Comparison of ENCODE assay signal across 8 mouse cellular contexts in genomic region chr5:138194755-138195345, GRCm38 (mm10). TPM values are rescaled to one million over a fixed set of nuclear protein-coding genes. Genes with fewer than 3 reads are reported as not detected.
DNase-seq lines count a peak whose midpoint lies in the region; ATAC-seq and TF ChIP-seq lines count a peak whose summit lies in the region.

No protein-coding gene starts in this region.

- no peaks in the 10 kb centered on the region for H3K9me3 ChIP-seq in MEL (replicated peaks; ENCODE audit: insufficient read depth, low read length)
- no peaks in the 10 kb centered on the region for H3K9me3 ChIP-seq in embryonic facial prominence, embryonic 13.5 days
- no peaks in the 10 kb centered on the region for H3K9me3 ChIP-seq in limb, embryonic 11.5 days (ENCODE audit: control insufficient read depth, low read length)
- H3K9me3 ChIP-seq in midbrain, embryonic 10.5 days (replicated peaks) = no peaks in the 10 kb centered on the region
- H3K9me3 ChIP-seq in stomach, postnatal 0 days (ENCODE audit: control insufficient read depth, low read length) = no peaks in the 10 kb centered on the region

- H3K36me3 ChIP-seq in kidney, adult 2 months (ENCODE audit: control insufficient read depth, insufficient read depth, low read length) = no peaks in the 10 kb centered on the region
- peaks cover 0 to 3% of the 10 kb centered on the region in 2 experiments; a peak in 2 of 4 replicates for H3K36me3 ChIP-seq in MEL (ENCODE audit: control insufficient read depth in 1 of 2, insufficient read depth in 2 of 2, low read length in 2 of 2)
- H3K36me3 ChIP-seq in embryonic facial prominence, embryonic 13.5 days = peaks cover 33% of the 10 kb centered on the region
- peaks cover 11% of the 10 kb centered on the region for H3K36me3 ChIP-seq in limb, embryonic 11.5 days (ENCODE audit: control insufficient read depth, insufficient read depth, low read length)
- H3K36me3 ChIP-seq in midbrain, embryonic 10.5 days = peaks cover 37% of the 10 kb centered on the region
- no peaks in the 10 kb centered on the region for H3K36me3 ChIP-seq in stomach, postnatal 0 days (ENCODE audit: control insufficient read depth, insufficient read depth, low read length)

- no peak for TF ChIP-seq RAD21 in MEL (IDR thresholded peaks at IDR 0.05; ENCODE audit: low read depth, low read length)

- peak overlapping the region; percentile 96 for H3K4me2 ChIP-seq in embryonic facial prominence, embryonic 13.5 days
- peak overlapping the region; percentile 100 for H3K4me2 ChIP-seq in limb, embryonic 11.5 days (ENCODE audit: low read depth, severe bottlenecking)
- peak overlapping the region; percentile 95 for H3K4me2 ChIP-seq in stomach, postnatal 0 days (replicated peaks; ENCODE audit: low read depth)

- DNase-seq in kidney, adult 2 months = peak; percentile 27
- DNase-seq in kidney, adult 8-10 months = no peak
- peak; percentile 70 for DNase-seq in MEL (ENCODE audit: low read depth, low spot score)
- DNase-seq in heart, postnatal 4 days = peak; percentile 42
- DNase-seq in limb, embryonic 11.5 days (ENCODE audit: low spot score) = peak; percentile 63
- DNase-seq in midbrain, embryonic 10.5 days (ENCODE audit: low spot score) = peak; percentile 56
- peak; percentile 43 for DNase-seq in stomach, postnatal 0 days (ENCODE audit: low spot score)

- H3K4me1 ChIP-seq in kidney, adult 2 months (ENCODE audit: control insufficient read depth, insufficient read depth, low read length) = no peaks in the 10 kb centered on the region; the same call in 1 of the 2 replicates
- H3K4me1 ChIP-seq in MEL (ENCODE audit: control insufficient read depth in 1 of 2, insufficient read depth in 2 of 2, low read length in 2 of 2) = no peaks in the 10 kb centered on the region; a peak in 1 of 4 replicates
- peaks cover 6% of the 10 kb centered on the region for H3K4me1 ChIP-seq in embryonic facial prominence, embryonic 13.5 days
- no peaks in the 10 kb centered on the region for H3K4me1 ChIP-seq in limb, embryonic 11.5 days (ENCODE audit: control insufficient read depth, insufficient read depth, low read length)
- peaks cover 18% of the 10 kb centered on the region for H3K4me1 ChIP-seq in midbrain, embryonic 10.5 days
- H3K4me1 ChIP-seq in stomach, postnatal 0 days (replicated peaks; ENCODE audit: control insufficient read depth, insufficient read depth) = peaks cover 3% of the 10 kb centered on the region

- peak; percentile 43; the same call in 1 of the 2 replicates for ATAC-seq in embryonic facial prominence, embryonic 13.5 days (ENCODE audit: insufficient number of reproducible peaks, insufficient read depth, low FRiP score, low TSS enrichment, low read depth)
- peak; percentile 62; the same call in 1 of the 2 replicates for ATAC-seq in limb, embryonic 11.5 days (ENCODE audit: insufficient number of reproducible peaks, low FRiP score, low TSS enrichment, low read depth)
- peak; percentile 55 for ATAC-seq in stomach, postnatal 0 days (ENCODE audit: low FRiP score, low TSS enrichment)

- TF ChIP-seq POLR2A in kidney, adult 2 months (IDR thresholded peaks at IDR 0.05; ENCODE audit: low read depth, low read length) = no peak
- no peak; a peak in 1 of 4 replicates for TF ChIP-seq POLR2A in MEL (IDR thresholded peaks at IDR 0.05; ENCODE audit: control insufficient read depth in 1 of 2, insufficient read depth in 1 of 2, low read depth in 1 of 2, low read length in 2 of 2, poor library complexity in 1 of 2)

- WGBS in kidney, adult 2 months = 3% methylated on average over 29 of the region's 29 CpGs
- WGBS in embryonic facial prominence, embryonic 13.5 days = 2% methylated on average over 29 of the region's 29 CpGs
- 6% methylated on average over 29 of the region's 29 CpGs for WGBS in limb, embryonic 11.5 days
- 5% methylated on average over 29 of the region's 29 CpGs for WGBS in midbrain, embryonic 10.5 days
- under 1% methylated on average over 29 of the region's 29 CpGs for WGBS in stomach, postnatal 0 days

- peak overlapping the region; percentile 88 for H3K4me3 ChIP-seq in kidney, adult 2 months (ENCODE audit: insufficient read depth, low read depth, low read length)
- H3K4me3 ChIP-seq in MEL (ENCODE audit: control insufficient read depth in 1 of 2, insufficient read depth in 1 of 2, low read depth in 2 of 2, low read length in 2 of 2) = peak overlapping the region; percentile 65
- peak overlapping the region; percentile 73 for H3K4me3 ChIP-seq in embryonic facial prominence, embryonic 13.5 days
- H3K4me3 ChIP-seq in limb, embryonic 11.5 days (ENCODE audit: low read depth, low read length) = peak overlapping the region; percentile 71
- H3K4me3 ChIP-seq in midbrain, embryonic 10.5 days = peak overlapping the region; percentile 70
- H3K4me3 ChIP-seq in stomach, postnatal 0 days (ENCODE audit: low read depth, low read length) = peak overlapping the region; percentile 70

- H3K27ac ChIP-seq in kidney, adult 2 months (ENCODE audit: insufficient read depth, low read depth, low read length) = no peak overlapping the region
- peak overlapping the region; percentile 78 for H3K27ac ChIP-seq in MEL (ENCODE audit: control insufficient read depth, low read depth, low read length)
- H3K27ac ChIP-seq in embryonic facial prominence, embryonic 13.5 days = peak overlapping the region; percentile 78
- H3K27ac ChIP-seq in limb, embryonic 11.5 days (replicated peaks; ENCODE audit: low read depth, low read length) = peak overlapping the region; percentile 65; the same call in 1 of the 2 replicates
- H3K27ac ChIP-seq in midbrain, embryonic 10.5 days (replicated peaks) = peak overlapping the region; percentile 93
- peak overlapping the region; percentile 89 for H3K27ac ChIP-seq in stomach, postnatal 0 days (replicated peaks)

- TF ChIP-seq EP300 in MEL (IDR thresholded peaks at IDR 0.05; ENCODE audit: low read depth in 1 of 2, low read length in 2 of 2) = no peak
- no peak for TF ChIP-seq EP300 in stomach, postnatal 0 days (optimal IDR thresholded peaks at IDR 0.05)

- H3K79me2 ChIP-seq in MEL (ENCODE audit: control insufficient read depth, insufficient read depth, low read length, poor library complexity) = peaks cover 4% of the 10 kb centered on the region; the same call in 1 of the 2 replicates

- H3K27me3 ChIP-seq in kidney, adult 2 months (replicated peaks; ENCODE audit: control insufficient read depth, insufficient read depth, low read length) = no peaks in the 10 kb centered on the region
- no peaks in the 10 kb centered on the region for H3K27me3 ChIP-seq in MEL (ENCODE audit: control insufficient read depth in 1 of 2, insufficient read depth in 2 of 2, low read length in 2 of 2)
- no peaks in the 10 kb centered on the region for H3K27me3 ChIP-seq in embryonic facial prominence, embryonic 13.5 days
- no peaks in the 10 kb centered on the region for H3K27me3 ChIP-seq in limb, embryonic 11.5 days (ENCODE audit: control insufficient read depth, insufficient read depth, low read length)
- no peaks in the 10 kb centered on the region for H3K27me3 ChIP-seq in midbrain, embryonic 10.5 days (ENCODE audit: low read depth, poor library complexity, severe bottlenecking)
- no peaks in the 10 kb centered on the region for H3K27me3 ChIP-seq in stomach, postnatal 0 days (ENCODE audit: control insufficient read depth, insufficient read depth, low read length)

- H3K9ac ChIP-seq in MEL (ENCODE audit: control insufficient read depth, low read depth, low read length, poor library complexity, severe bottlenecking) = peak overlapping the region; percentile 71
- H3K9ac ChIP-seq in embryonic facial prominence, embryonic 13.5 days = peak overlapping the region; percentile 92
- H3K9ac ChIP-seq in limb, embryonic 11.5 days (ENCODE audit: low read length) = peak overlapping the region; percentile 87
- H3K9ac ChIP-seq in stomach, postnatal 0 days (ENCODE audit: low read length) = peak overlapping the region; percentile 83

- TF ChIP-seq CTCF in kidney, adult 2 months (conservative IDR thresholded peaks at IDR 0.05; ENCODE audit: insufficient read depth, insufficient read length, low read depth, low read length) = no peak
- TF ChIP-seq CTCF in MEL (IDR thresholded peaks at IDR 0.05 in 2 of 3, conservative IDR thresholded peaks at IDR 0.05 in 1 of 3; ENCODE audit: control insufficient read depth in 1 of 3, insufficient read depth in 1 of 3, low read depth in 2 of 3, low read length in 3 of 3, poor library complexity in 1 of 3, severe bottlenecking in 1 of 3) = no peak
- TF ChIP-seq CTCF in stomach, postnatal 0 days (IDR thresholded peaks at IDR 0.05; ENCODE audit: low read depth) = peak; percentile 10; the same call in 1 of the 2 replicates

RNA-seq across cellular contexts. Expression of gene Mblac1, which starts 0.7 kb away (rescaled TPM):
- polyA plus RNA-seq in kidney, adult 2 months (2012; rRNA removed) = 3.6 and 4.4 TPM in 2 replicates
- 5.0 and 5.2 TPM in 2 replicates for total RNA-seq in MEL (2012; rRNA removed)
- 1 to 10 TPM in 1 of 2 experiments, not detected in 1; 5.7 TPM for polyA plus RNA-seq in MEL (2012; ENCODE audit: insufficient read depth in 1 of 2, insufficient read length in 2 of 2, low read depth in 1 of 2, low replicate concordance in 2 of 2, missing spikeins in 1 of 2)
- 9.0 and 9.3 TPM in 2 replicates for polyA plus RNA-seq in embryonic facial prominence, embryonic 13.5 days (2015; fragmentation: Nextera tagmentation; extraction: Ambion mirVana)
- 1 to 10 TPM; 4.3 to 4.6 TPM for total RNA-seq in heart, postnatal 4 days (2021)
- 7.5 and 8.1 TPM in 2 replicates for polyA plus RNA-seq in limb, embryonic 11.5 days (2014; fragmentation: Nextera tagmentation; extraction: Ambion mirVana)
- 10.3 and 10.5 TPM in 2 replicates for polyA plus RNA-seq in midbrain, embryonic 10.5 days (2016; fragmentation: Nextera tagmentation; extraction: Ambion mirVana)
- polyA plus RNA-seq in stomach, postnatal 0 days (2015; fragmentation: Nextera tagmentation; extraction: Ambion mirVana) = 6.7 and 7.0 TPM in 2 replicates

RNA-seq across cellular contexts. Expression of gene Cnpy4, which starts 7.6 kb away (rescaled TPM):
- polyA plus RNA-seq in kidney, adult 2 months (2012; rRNA removed) = 4.2 and 5.7 TPM in 2 replicates
- 7.8 TPM in 2 replicates for total RNA-seq in MEL (2012; rRNA removed)
- polyA plus RNA-seq in MEL (2012; ENCODE audit: insufficient read depth in 1 of 2, insufficient read length in 2 of 2, low read depth in 1 of 2, low replicate concordance in 2 of 2, missing spikeins in 1 of 2) = 10 to 100 TPM in 1 of 2 experiments, not detected in 1; 12.1 TPM
- 67.5 and 69.8 TPM in 2 replicates for polyA plus RNA-seq in embryonic facial prominence, embryonic 13.5 days (2015; fragmentation: Nextera tagmentation; extraction: Ambion mirVana)
- 1 to 10 TPM; 8.9 to 9.4 TPM for total RNA-seq in heart, postnatal 4 days (2021)
- polyA plus RNA-seq in limb, embryonic 11.5 days (2014; fragmentation: Nextera tagmentation; extraction: Ambion mirVana) = 58.5 and 64.9 TPM in 2 replicates
- 54.4 and 58.2 TPM in 2 replicates for polyA plus RNA-seq in midbrain, embryonic 10.5 days (2016; fragmentation: Nextera tagmentation; extraction: Ambion mirVana)
- 18.6 and 20.0 TPM in 2 replicates for polyA plus RNA-seq in stomach, postnatal 0 days (2015; fragmentation: Nextera tagmentation; extraction: Ambion mirVana)

RNA-seq across cellular contexts. Expression of gene Taf6, which starts 7.6 kb away (rescaled TPM):
- polyA plus RNA-seq in kidney, adult 2 months (2012; rRNA removed) = 52.6 and 56.3 TPM in 2 replicates
- 52.6 and 59.6 TPM in 2 replicates for total RNA-seq in MEL (2012; rRNA removed)
- 10 to 100 TPM in 1 of 2 experiments, not detected in 1; 94.7 TPM for polyA plus RNA-seq in MEL (2012; ENCODE audit: insufficient read depth in 1 of 2, insufficient read length in 2 of 2, low read depth in 1 of 2, low replicate concordance in 2 of 2, missing spikeins in 1 of 2)
- polyA plus RNA-seq in embryonic facial prominence, embryonic 13.5 days (2015; fragmentation: Nextera tagmentation; extraction: Ambion mirVana) = 94.2 and 101 TPM in 2 replicates
- total RNA-seq in heart, postnatal 4 days (2021) = 10 to 100 TPM; 27.7 to 28.8 TPM
- 140 and 142 TPM in 2 replicates for polyA plus RNA-seq in limb, embryonic 11.5 days (2014; fragmentation: Nextera tagmentation; extraction: Ambion mirVana)
- 138 and 146 TPM in 2 replicates for polyA plus RNA-seq in midbrain, embryonic 10.5 days (2016; fragmentation: Nextera tagmentation; extraction: Ambion mirVana)
- polyA plus RNA-seq in stomach, postnatal 0 days (2015; fragmentation: Nextera tagmentation; extraction: Ambion mirVana) = 27.1 and 27.7 TPM in 2 replicates

RNA-seq across cellular contexts. Expression of gene Mcm7, which starts 22.6 kb away (rescaled TPM):
- polyA plus RNA-seq in kidney, adult 2 months (2012; rRNA removed) = 15.5 and 16.5 TPM in 2 replicates
- 202 TPM in 2 replicates for total RNA-seq in MEL (2012; rRNA removed)
- 100 to 1,000 TPM; 255 to 565 TPM for polyA plus RNA-seq in MEL (2012; ENCODE audit: insufficient read depth in 1 of 2, insufficient read length in 2 of 2, low read depth in 1 of 2, low replicate concordance in 2 of 2, missing spikeins in 1 of 2)
- polyA plus RNA-seq in embryonic facial prominence, embryonic 13.5 days (2015; fragmentation: Nextera tagmentation; extraction: Ambion mirVana) = 191 and 201 TPM in 2 replicates
- total RNA-seq in heart, postnatal 4 days (2021) = 10 to 100 TPM; 80.5 to 86.4 TPM
- polyA plus RNA-seq in limb, embryonic 11.5 days (2014; fragmentation: Nextera tagmentation; extraction: Ambion mirVana) = 336 and 343 TPM in 2 replicates
- 376 and 423 TPM in 2 replicates for polyA plus RNA-seq in midbrain, embryonic 10.5 days (2016; fragmentation: Nextera tagmentation; extraction: Ambion mirVana)
- polyA plus RNA-seq in stomach, postnatal 0 days (2015; fragmentation: Nextera tagmentation; extraction: Ambion mirVana) = 43.6 and 45.5 TPM in 2 replicates

RNA-seq across cellular contexts. Expression of gene Ap4m1, which starts 23.0 kb away (rescaled TPM):
- 22.9 and 23.6 TPM in 2 replicates for polyA plus RNA-seq in kidney, adult 2 months (2012; rRNA removed)
- total RNA-seq in MEL (2012; rRNA removed) = 19.1 and 22.2 TPM in 2 replicates
- polyA plus RNA-seq in MEL (2012; ENCODE audit: insufficient read depth in 1 of 2, insufficient read length in 2 of 2, low read depth in 1 of 2, low replicate concordance in 2 of 2, missing spikeins in 1 of 2) = 10 to 100 TPM in 1 of 2 experiments, not detected in 1; 38.5 TPM
- polyA plus RNA-seq in embryonic facial prominence, embryonic 13.5 days (2015; fragmentation: Nextera tagmentation; extraction: Ambion mirVana) = 35.7 and 37.5 TPM in 2 replicates
- total RNA-seq in heart, postnatal 4 days (2021) = 10 to 100 TPM; 14.0 to 16.7 TPM
- polyA plus RNA-seq in limb, embryonic 11.5 days (2014; fragmentation: Nextera tagmentation; extraction: Ambion mirVana) = 19.5 and 21.2 TPM in 2 replicates
- polyA plus RNA-seq in midbrain, embryonic 10.5 days (2016; fragmentation: Nextera tagmentation; extraction: Ambion mirVana) = 27.8 and 28.5 TPM in 2 replicates
- 9.3 and 9.9 TPM in 2 replicates for polyA plus RNA-seq in stomach, postnatal 0 days (2015; fragmentation: Nextera tagmentation; extraction: Ambion mirVana)

Comparison
In these comparisons a context has a peak if more than half of its experiments do, and no peak if none do; other contexts are left out.
1. DNase-seq: peak in kidney, adult 2 months (single experiment), MEL (single experiment), heart, postnatal 4 days (single experiment), limb, embryonic 11.5 days (single experiment), midbrain, embryonic 10.5 days (single experiment) and stomach, postnatal 0 days (single experiment); none in kidney, adult 8-10 months (0 of 2).
2. Peak in every context shown above with its lines, with median percentiles within 50 percentile points of each other: H3K4me3 ChIP-seq, H3K9ac ChIP-seq, ATAC-seq and H3K4me2 ChIP-seq.